Comparison of ENCODE assay signal across 8 mouse cellular contexts in genomic region chr2:30830283-30830795, GRCm38 (mm10). TPM values are rescaled to one million over a fixed set of nuclear protein-coding genes. Genes with fewer than 3 reads are reported as not detected.
DNase-seq lines count a peak whose midpoint lies in the region; ATAC-seq lines count a peak whose summit lies in the region.

Gene Asb6, minus strand, starts transcription at chr2:30830333.

- peaks cover 18% of the 10 kb centered on the region for H3K4me1 ChIP-seq in kidney, embryonic 14.5 days (ENCODE audit: control insufficient read depth, insufficient read depth, low read length)
- peaks cover 7% of the 10 kb centered on the region; the same call in 1 of the 2 replicates for H3K4me1 ChIP-seq in forebrain, embryonic 11.5 days (replicated peaks; ENCODE audit: control insufficient read depth, insufficient read depth, low read length)
- peaks cover 11% of the 10 kb centered on the region for H3K4me1 ChIP-seq in neural tube, embryonic 14.5 days (ENCODE audit: control insufficient read depth, insufficient read depth, low read length)

- no peak within 1 kb of the TSS for H3K27ac ChIP-seq in kidney, embryonic 14.5 days (ENCODE audit: low read depth, low read length)
- no peak within 1 kb of the TSS for H3K27ac ChIP-seq in forebrain, embryonic 11.5 days (ENCODE audit: low read depth, low read length)
- H3K27ac ChIP-seq in neural tube, embryonic 14.5 days (ENCODE audit: low read depth, low read length) = no peak within 1 kb of the TSS

- peaks cover 11% of the 10 kb centered on the region for H3K36me3 ChIP-seq in kidney, embryonic 14.5 days (ENCODE audit: control insufficient read depth, insufficient read depth, low read length)
- peaks cover 2% of the 10 kb centered on the region; the same call in 1 of the 2 replicates for H3K36me3 ChIP-seq in forebrain, embryonic 11.5 days (ENCODE audit: control insufficient read depth, insufficient read depth, low read length)
- peaks cover 6% of the 10 kb centered on the region; the same call in 1 of the 2 replicates for H3K36me3 ChIP-seq in neural tube, embryonic 14.5 days (ENCODE audit: control insufficient read depth, insufficient read depth, low read length)

- H3K9me3 ChIP-seq in kidney, embryonic 14.5 days (ENCODE audit: control insufficient read depth, low read length) = no peaks in the 10 kb centered on the region
- H3K9me3 ChIP-seq in forebrain, embryonic 11.5 days (ENCODE audit: control insufficient read depth, low read length) = no peaks in the 10 kb centered on the region
- no peaks in the 10 kb centered on the region for H3K9me3 ChIP-seq in neural tube, embryonic 14.5 days (ENCODE audit: control insufficient read depth, low read length)

- 18% methylated on average over 4 of the region's 4 CpGs for WGBS in kidney, embryonic 14.5 days
- 4% methylated on average over 4 of the region's 4 CpGs for WGBS in forebrain, embryonic 11.5 days
- 35% methylated on average over 4 of the region's 4 CpGs for WGBS in neural tube, embryonic 14.5 days

- H3K4me3 ChIP-seq in kidney, embryonic 14.5 days (ENCODE audit: low read length) = no peak within 1 kb of the TSS
- no peak within 1 kb of the TSS for H3K4me3 ChIP-seq in forebrain, embryonic 11.5 days (ENCODE audit: low read depth, low read length)
- no peak within 1 kb of the TSS for H3K4me3 ChIP-seq in neural tube, embryonic 14.5 days (ENCODE audit: low read depth, low read length)

- no peak for DNase-seq in kidney, adult 9 months
- no peak for DNase-seq in adrenal gland, adult 2 months
- no peak for DNase-seq in forebrain, embryonic 11.5 days (ENCODE audit: low spot score)
- no peak for DNase-seq in left cerebral cortex, postnatal 14 days (ENCODE audit: low spot score in 2 of 2)
- DNase-seq in cerebellum, postnatal 25 days = no peak

- intact Hi-C loops in left cerebral cortex, postnatal 14 days (cut with DNase I) = loop anchor here (5.0 kb wide), 1 partner anchor 102 kb away; no protein-coding TSS in a partner anchor

- no peak within 1 kb of the TSS for H3K4me2 ChIP-seq in kidney, embryonic 14.5 days (replicated peaks; ENCODE audit: low read depth, low read length)
- H3K4me2 ChIP-seq in forebrain, embryonic 11.5 days (ENCODE audit: low read depth, low read length, severe bottlenecking) = no peak within 1 kb of the TSS
- H3K4me2 ChIP-seq in neural tube, embryonic 14.5 days (ENCODE audit: low read depth, low read length) = no peak within 1 kb of the TSS

- H3K27me3 ChIP-seq in kidney, embryonic 14.5 days (ENCODE audit: control insufficient read depth, insufficient read depth, low read length) = no peaks in the 10 kb centered on the region
- H3K27me3 ChIP-seq in forebrain, embryonic 11.5 days (ENCODE audit: control insufficient read depth, insufficient read depth, low read length) = no peaks in the 10 kb centered on the region
- peaks cover 2% of the 10 kb centered on the region; the same call in 1 of the 2 replicates for H3K27me3 ChIP-seq in neural tube, embryonic 14.5 days (ENCODE audit: control insufficient read depth, insufficient read depth, low read length)

- ATAC-seq in kidney, embryonic 14.5 days (ENCODE audit: low FRiP score, low TSS enrichment) = no peak
- no peak for ATAC-seq in forebrain, embryonic 11.5 days (replicated peaks; ENCODE audit: low FRiP score)
- ATAC-seq in neural tube, embryonic 14.5 days (ENCODE audit: low read depth) = no peak
- ATAC-seq in granulocyte monocyte progenitor cell, adult 5-6 weeks (replicated peaks; ENCODE audit: poor library complexity, severe bottlenecking) = no peak

- no peak within 1 kb of the TSS for H3K9ac ChIP-seq in kidney, embryonic 14.5 days (ENCODE audit: low read depth, low read length)
- H3K9ac ChIP-seq in forebrain, embryonic 11.5 days (ENCODE audit: low read length) = no peak within 1 kb of the TSS
- H3K9ac ChIP-seq in neural tube, embryonic 14.5 days (replicated peaks; ENCODE audit: low read depth, low read length) = no peak within 1 kb of the TSS

RNA-seq across cellular contexts. Expression of gene Asb6, which starts in this region (rescaled TPM):
- 29.7 and 33.3 TPM in 2 replicates for polyA plus RNA-seq in kidney, embryonic 14.5 days (2014; fragmentation: Nextera tagmentation; extraction: Ambion mirVana)
- total RNA-seq in adrenal gland, adult 2 months (2021) = 10 to 100 TPM; 24.7 to 30.3 TPM
- polyA plus RNA-seq in adrenal gland, adult 2 months (2012; rRNA removed) = 58.2 and 62.5 TPM in 2 replicates
- 41.9 and 42.5 TPM in 2 replicates for polyA plus RNA-seq in forebrain, embryonic 11.5 days (2014; fragmentation: Nextera tagmentation; extraction: Ambion mirVana)
- total RNA-seq in left cerebral cortex, postnatal 14 days (2021) = 10 to 100 TPM; 30.7 to 35.9 TPM
- 35.9 and 36.9 TPM in 2 replicates for polyA plus RNA-seq in neural tube, embryonic 14.5 days (2014; fragmentation: Nextera tagmentation; extraction: Ambion mirVana)
- total RNA-seq in granulocyte monocyte progenitor cell, adult 5-6 weeks (2014; fragmentation: Nextera tagmentation) = 8.4 and 18.9 TPM in 2 replicates
- 12.2 and 27.1 TPM in 2 replicates for total RNA-seq in granulocyte monocyte progenitor cell, adult 5-6 weeks (2017)
